Mouse (Mus musculus): ENCODE measurements around the gene Tubgcp2. TPM values are rescaled to one million over a fixed set of nuclear protein-coding genes. Genes with fewer than 3 reads are reported as not detected.

The Tubgcp2 gene
- 10 to 100 TPM; 40.8 TPM for total RNA-seq (2021)
- long read RNA-seq, transcript Tubgcp2-201 (18 exons, 2,960 nt) = minor isoform, 5 of 33 reads
- long read RNA-seq, transcript Tubgcp2-207 (18 exons, 3,060 nt) = major isoform, 13 of 33 reads
- long read RNA-seq, partial matches to known transcripts = 10 of 33 reads
- long read RNA-seq, other reads (novel, unspliced or antisense) = 5 of 33 reads

DNA sequence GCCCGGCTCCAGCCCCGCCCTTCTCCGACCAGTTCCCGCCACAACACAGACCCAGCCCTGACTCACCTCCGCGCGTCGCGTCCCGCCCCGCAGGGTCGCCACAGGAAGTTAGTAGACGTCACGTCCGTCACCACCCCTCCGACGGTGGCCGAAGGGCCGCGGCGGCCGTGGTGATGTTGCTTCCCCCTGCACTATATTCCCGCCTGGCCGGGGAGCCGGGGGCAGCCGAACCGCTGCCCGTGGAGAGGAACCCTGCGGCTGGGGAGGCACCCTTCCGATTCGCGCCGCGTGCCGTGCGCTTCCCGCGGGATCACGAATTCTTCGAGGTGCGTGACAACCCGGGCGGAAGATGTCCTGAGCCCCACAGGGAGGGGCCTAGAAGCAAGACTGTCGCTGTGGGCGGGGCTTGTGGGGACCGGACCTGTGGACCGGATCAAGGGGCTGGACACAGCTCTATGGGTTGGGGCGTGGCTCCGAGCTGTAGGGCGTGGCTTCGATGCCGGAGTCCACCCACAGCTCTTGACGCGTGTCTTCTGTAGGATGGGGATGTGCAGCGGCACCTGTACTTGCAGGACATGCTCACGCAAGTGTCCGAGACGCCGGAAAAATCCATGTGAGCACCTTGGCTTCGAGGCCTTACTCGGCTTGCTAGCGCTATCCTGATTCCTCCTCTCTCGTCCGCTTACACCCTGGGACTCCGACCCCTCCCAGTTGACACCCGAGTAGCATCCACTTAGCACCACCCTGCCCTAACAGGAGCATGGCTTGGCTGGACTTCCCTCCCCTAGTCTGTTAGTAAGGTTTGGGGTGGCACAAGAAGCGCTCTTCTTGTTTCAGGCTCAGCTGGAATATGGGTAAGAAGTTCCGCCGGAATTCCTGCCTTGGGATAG, at the start of gene Tubgcp2, which contains the start of gene Zfp511:
TSS of gene Tubgcp2 (minus strand) at position 389 of the 890 bp plus-strand sequence.
TSS of gene Zfp511 (plus strand) at position 111 of the 890 bp plus-strand sequence.
- DNase-seq (ENCODE audit: low spot score in 2 of 2) = peak; percentile 86 to 90

DNA sequence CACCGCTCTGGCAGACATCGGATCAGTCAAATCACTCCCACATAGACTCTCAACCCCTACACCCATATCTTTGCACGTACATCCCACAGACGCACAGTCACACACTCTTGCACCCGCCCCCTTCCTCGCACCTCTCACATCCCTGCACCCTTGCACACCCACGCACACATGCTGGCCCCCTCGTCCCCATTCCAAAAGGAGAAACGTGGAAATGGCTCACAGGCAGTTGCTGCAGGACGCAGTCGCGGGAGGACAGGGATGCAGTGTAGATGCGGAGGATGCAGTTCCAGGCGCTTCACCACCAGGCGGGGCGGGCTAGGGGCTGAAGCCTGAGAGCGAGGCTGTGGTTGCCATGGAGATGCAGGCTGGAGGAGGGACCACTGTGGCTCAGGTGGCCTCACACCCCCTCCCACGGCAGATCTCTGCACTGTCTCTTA, 45.8 kb upstream of the Tubgcp2 start, which contains the start of gene Caly:
TSS of gene Caly (minus strand) at position 307 of the 437 bp plus-strand sequence.
- peak; percentile 84 to 89 for DNase-seq (ENCODE audit: low spot score in 2 of 2)

DNA sequence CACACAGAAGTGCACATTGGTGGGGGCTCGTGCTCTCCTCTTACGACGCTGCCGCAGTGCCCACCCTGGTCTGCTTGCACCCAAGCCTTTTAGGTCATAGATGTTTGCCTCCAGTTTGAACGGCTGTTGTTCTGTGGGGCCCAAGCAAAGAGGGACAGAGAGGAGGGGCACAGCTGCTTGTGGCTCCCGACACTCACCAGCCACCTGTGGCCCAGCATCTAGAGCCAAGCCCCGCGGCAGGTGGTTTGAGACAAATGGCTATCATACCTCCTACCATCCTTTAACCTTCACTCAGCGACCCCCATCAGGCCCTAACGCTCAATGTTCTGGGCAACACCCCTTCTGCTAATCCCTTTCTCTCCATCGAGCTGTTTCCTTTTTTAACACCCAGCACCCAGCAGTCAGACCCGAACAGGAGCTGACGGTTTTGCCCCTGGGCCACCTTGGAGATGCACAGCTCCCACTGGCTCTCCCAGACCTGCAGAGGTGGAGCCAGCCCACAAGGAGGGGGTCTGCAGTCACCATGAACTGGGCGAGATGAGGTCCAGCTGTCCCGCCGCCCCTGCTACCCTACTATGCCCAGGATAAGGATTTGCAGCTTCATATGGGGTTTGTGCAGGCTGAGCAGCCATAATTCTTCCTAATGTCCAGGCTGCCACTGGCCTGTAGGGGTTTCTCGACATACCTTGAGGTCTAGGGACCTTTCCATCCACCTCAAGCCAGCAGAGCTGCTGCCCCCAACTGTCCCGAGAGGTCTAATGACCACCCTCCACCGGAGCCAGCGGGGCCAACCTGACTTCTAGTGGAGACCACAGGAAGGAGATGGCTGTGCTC, 45.2 kb upstream of the Tubgcp2 start:
- peak; percentile 41 to 53 for DNase-seq (ENCODE audit: low spot score in 2 of 2)

DNA sequence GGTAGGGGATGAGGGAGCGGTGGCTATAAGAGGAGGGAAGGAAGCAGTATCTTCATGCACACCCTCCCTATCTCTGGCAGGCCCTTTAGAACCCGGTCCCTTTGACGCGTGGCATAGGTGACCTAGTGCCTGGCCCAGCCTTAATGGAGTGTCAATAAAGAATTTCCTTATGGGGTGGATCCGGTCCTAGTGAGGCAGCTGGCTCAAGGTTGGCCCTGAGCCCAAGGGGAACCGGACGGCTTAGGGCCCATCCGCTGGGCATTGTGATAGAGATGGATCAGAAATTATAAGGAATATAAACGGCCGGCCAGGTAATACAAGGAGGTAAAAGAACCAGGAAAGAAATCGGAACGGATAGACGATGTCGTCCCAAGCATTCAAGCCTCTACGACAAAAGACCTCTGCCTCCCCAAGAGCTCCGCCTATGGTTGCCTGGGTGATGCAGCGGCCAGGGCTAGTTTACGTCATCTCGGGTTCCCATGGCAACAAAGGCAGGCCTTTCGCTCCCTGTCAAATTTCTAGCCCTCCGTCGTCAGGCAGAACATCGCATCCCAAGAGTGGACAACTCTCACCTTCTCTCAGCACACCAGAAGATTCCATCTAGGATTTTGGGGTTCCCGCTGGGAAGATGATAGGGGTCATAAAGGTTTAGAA, 44.2 kb upstream of the Tubgcp2 start:
- peak; percentile 86 to 87 for DNase-seq (ENCODE audit: low spot score in 2 of 2)

DNA sequence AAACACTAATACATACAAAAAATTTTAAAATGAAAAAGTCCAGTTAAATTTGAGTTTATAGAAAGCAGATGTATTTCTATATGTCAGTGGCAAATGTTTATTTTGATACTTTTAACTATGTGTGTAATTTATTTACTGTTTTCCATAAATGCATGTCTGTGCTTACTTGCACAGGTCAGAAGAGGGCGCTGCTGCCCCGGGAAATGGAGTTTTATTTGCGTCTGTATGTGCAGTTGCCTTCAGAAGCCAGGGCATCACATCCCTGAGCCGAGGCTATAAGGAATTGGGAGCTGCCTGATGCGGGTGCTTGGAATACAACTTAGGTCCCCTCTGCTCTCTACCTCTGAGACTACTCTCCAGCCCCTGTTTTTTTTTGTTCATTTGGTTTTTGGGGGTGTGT, 42.2 kb upstream of the Tubgcp2 start:
- peak; percentile 78 to 83 for DNase-seq (ENCODE audit: low spot score in 2 of 2)

DNA sequence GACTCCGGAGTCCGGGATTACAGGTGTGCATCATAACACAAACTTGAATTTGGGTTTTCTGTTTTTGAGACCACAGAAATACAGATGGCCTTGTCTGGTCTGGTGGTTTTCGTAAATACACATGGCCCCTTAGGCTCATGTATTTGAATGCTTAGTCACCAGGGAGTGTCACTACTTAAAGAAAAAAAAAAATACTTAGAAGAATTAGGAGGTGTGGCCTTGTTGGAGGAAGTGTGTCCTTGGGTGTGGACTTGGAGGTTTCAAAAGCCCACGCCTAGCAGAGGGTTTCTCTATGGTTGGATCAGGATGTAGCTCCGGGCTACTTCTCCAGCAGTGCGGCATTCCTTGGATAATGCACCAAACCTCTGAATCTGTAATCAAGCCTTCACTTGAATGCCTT, 41.2 kb upstream of the Tubgcp2 start:
- DNase-seq (ENCODE audit: low spot score in 2 of 2) = no peak

DNA sequence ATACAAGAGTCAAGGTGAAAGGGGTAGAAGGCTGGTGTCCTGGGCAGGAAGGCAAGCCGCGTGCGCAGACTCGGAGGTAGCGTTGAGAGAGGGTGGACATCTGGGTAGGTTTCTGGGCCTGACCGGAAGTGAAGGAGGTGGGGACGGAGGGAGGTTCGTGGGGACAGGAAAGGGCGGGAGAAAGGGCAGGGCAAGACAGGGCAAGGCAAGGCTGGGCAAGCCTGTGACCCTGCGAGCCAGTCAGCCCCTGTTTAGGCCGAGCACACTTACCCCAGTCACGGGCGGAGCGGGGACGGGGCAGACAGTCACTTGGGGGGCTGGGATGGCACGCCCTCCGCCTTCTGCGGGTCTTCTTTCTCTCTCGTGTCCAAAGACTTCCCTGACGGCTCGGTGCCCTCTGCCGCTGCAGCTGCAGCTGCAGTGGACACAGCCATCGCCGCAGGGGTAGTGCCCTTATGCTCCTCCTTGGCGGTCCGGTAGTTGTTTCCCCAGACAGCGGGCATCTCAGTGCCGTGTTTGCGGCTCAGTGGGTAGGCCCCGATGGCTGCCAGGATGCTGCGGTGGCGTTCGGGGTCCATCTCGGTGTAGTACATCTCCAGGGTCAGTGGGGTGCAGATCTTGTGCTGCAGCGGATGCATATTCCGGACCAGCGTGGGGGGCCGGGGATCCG, 33.7 kb upstream of the Tubgcp2 start:
- no peak for DNase-seq (ENCODE audit: low spot score in 2 of 2)

DNA sequence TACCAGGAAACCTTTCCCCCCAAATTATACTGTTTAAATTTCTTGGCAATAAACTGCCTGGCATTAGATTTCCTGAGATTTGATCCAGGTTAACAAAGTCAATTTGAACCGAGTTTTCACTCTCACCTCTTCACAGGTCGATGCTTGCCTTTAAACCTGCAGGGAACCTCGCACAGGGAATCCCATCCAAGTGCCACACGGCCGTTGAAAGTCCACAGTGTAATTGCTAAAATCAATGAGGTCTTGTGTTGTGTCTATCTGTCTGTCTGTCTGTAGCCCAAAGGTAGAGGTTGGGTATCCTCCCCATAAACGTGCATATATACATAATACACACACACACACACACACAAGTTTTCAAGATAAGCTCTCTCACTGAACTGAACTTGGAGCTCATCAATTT, 30.9 kb upstream of the Tubgcp2 start:
- DNase-seq (ENCODE audit: low spot score in 2 of 2) = no peak

DNA sequence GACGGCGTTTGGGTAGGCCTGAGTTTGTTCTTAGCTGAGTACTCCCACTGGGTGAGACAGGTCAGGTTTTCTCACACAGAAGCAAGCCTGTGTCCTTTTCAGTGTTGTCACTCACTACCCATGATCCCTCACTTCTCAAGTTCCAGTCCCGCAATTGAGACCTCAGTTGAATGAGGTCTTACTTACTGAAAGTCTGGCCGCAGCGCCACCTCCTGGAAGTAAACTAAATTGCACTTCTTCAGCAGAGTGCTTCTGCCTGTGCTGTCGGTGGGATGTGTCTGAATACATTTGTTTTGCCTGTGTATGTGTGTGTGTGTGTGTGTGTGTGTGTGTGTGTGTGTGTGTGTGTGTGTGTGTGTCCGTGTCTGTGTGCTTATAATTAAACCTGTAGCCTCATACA, 26.6 kb upstream of the Tubgcp2 start:
- peak; percentile 83 to 85 for DNase-seq (ENCODE audit: low spot score in 2 of 2)

DNA sequence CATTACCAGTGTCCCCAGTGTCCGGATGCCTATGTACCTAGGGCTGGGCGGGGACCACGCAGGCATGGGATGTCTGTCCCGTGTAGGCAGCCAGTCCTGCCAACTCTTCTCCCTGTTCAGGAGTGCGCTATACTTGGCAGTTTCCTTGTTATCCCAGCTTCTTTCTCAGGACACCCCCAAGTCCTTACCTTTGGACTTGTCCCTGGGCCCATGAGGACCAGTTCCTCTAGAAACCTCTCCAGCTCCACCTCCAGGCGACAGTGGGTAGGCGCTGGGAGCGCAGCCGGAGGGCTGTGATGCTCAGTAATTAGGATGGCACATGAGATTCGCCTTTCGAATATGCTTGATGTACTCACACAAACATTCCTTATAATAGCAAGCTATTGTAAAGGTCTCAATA, 25.8 kb upstream of the Tubgcp2 start:
- peak; percentile 55 to 57 for DNase-seq (ENCODE audit: low spot score in 2 of 2)

DNA sequence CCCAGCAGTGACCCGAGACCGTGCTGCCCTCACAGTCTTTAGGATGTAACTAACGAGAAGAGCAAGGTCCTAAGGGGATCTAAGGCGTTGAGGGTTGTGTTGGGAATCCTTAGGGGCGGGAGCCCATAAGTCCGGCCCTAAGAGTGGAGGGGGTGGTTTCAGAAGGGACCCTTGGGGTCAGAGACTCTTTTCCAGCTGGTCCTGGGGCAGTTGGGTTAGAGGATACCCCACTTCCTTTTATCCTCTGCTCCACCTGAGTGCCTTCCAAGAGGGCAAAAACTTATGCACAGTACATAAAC, 25.3 kb upstream of the Tubgcp2 start:
- DNase-seq (ENCODE audit: low spot score in 2 of 2) = no peak

DNA sequence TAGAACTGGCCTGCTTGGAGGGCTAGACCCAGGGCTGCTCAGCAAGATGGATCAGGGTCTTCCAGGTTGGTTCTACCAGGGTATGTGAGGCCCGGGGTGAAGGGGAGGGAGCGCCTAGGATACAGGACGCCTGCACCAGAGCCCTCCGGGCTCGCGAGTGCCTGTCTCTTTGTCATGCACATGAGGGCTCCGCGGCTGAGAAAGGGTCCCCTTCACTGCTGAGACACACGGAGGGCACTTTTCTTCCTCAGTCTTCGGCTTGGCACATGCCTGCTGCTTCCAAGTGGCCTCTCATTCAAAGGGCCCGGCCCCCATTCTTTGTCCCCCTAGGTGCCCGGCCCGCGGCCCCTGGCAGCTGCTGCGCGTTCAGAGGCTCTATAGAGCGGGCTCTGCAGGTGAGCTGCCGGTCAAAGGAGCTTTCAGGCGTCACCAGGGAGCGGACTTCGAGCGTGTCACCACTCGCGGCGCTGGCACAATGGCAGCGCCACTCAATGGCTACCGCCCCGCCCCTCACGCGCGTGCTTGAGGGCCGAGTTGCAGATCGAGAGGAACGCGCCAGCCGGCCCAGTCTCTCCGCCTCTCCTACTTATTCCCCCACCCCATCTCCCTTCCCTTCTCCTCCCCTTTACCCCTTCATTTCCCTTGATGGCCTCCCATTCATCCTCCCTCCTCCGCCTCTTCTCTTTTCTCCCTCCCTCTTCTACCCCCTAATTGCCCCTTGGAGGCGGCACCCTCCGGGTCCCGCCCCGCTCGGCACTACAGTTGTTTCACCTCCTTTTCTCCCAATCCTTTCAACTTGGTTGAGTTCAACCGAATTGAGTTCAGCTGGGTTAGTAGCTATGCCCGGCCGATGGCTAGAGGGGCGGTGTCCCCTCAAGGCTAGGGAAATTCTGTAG, 24.7 kb upstream of the Tubgcp2 start:
- no peak for DNase-seq (ENCODE audit: low spot score in 2 of 2)

DNA sequence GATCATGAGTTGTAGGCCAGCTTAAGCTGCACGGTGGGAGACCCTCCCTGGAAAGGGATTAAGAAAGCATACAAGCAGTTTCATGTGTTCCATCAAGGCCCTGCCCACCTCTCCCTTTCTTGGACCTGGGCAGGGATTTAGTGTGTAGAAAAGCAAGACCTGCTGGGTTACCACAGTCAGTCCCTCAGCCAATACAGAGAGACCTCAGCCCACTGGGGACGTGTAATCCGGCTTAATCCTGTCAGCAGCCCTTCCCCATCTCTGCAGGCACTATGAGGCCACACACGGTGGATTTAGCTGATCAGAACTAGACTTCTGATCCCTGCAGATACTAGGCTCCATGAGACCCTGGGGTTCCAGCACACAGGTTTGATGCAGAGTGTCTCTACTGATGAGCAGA, 23.1 kb upstream of the Tubgcp2 start:
- DNase-seq (ENCODE audit: low spot score in 2 of 2) = no peak

DNA sequence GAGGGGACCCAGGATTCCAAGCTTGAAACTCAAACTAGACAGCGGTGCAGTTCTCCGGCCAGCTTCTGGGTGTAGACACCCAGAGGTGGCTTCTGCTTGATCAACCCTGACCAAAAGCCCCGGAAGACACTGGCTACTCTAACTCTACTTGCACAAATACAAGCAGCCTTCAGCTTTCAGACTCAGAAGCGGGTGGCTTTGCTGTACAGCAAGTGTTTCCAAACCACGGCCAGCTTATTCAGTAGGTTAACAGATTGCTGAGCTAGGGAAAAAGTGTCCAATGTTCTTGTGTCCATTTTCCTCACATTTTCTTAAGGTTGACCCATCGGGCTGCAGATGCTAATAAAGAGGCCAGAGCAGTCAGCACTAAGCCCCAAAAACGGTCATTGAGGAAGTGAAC, 22.1 kb upstream of the Tubgcp2 start:
- no peak for DNase-seq (ENCODE audit: low spot score in 2 of 2)

DNA sequence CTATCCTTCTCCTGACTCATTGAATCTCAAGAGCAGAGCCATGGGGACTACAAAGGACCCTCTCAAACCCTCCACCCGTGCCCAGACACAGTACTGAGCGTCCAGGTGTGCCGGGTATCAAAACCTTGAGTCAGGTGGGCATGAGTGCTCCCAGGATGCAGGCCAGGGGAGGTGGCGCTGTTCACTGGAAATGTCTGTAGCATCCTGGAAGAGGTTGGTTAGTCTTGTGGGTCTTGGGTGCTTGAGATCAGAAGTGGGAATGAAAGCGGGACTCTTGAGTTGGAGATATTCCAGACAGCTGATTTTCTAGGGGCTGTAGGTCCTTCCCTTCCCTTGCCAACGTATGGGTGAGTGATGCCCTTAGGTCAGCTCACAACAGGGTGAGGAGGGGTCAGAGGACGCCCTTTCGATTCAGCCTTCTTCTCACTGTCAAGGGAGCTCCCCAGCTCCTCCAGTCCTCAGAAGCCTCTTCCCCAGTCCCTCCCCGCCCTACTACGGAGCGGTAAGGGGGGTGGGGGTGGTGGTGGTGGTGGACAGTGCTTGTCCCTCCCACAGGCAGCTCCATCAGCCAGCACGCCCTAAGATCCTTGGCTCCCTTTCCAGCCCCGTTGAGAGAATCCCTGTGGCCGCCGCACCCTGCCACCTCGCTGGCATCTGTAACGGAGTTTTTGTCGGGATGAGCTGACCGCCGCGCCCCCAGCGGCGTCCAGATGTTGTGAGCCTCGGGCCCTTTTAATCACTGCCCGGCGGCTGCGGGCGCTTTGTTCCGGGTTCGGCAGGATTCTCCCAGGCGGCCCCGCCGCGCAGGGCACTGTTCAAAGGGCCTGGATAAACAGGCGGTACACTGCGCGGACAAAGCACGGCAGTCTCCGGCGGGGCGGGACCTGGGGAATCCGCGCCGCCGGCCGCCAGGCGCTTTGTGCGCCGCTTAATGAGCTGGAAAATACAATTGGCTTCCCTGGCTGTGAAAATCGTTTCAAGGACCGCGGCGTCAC, 21.2 kb upstream of the Tubgcp2 start:
- no peak for DNase-seq (ENCODE audit: low spot score in 2 of 2)

DNA sequence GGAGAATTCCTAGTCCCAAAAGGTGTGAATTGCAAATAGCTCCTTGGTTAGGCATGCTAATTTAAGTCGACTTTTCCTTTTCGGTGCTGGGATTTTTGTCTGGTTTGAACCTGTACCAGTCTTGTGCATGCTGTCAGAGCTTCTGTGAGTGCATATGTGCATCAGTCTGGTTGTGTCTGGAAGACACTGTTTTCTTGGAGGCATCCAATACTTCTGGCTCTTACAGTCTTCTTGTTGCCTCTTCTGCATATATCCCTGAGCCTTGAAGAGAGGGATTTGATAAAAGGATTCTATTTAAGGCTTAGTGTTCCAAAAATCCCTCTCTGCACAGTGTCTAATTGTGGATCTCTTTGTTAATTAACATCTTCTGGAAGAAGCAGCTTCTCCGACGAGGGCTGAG, 17.7 kb upstream of the Tubgcp2 start:
- DNase-seq (ENCODE audit: low spot score in 2 of 2) = no peak

DNA sequence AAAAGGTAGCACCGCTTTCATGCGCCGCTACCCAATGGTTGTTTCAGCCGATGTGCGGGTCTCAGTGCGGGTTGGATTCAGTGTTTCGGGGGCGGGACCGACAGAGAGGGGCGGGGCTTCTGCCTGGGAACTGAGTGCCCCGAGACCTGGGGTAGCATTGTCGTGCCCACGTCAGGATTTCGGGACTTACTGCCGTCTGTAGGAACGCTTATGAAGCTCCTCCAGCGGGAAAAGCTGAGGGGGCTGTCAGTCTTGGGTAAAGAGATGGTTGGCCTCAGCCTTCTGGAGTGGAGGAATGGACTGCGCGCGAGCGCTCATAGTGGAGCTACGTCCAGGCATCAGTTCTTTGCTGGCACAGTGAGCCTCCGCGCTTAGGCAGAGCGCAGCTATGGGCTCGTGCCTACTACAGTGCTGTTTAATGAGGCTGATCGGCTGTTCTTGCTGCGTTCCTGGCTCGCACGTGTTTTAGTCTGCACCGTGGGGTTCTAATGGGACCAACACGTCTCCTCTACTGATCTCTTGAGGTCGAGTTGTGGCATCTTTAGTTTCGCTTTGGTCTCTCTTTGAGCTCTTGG, 12.7 kb upstream of the Tubgcp2 start:
- DNase-seq (ENCODE audit: low spot score in 2 of 2) = peak in 1 of 2 experiments; percentile 37

Measured in layer of hippocampus, postnatal 10 days (tissue).